Mouse (Mus musculus): ENCODE results near the gene Zfp609. TPM values are rescaled to one million over a fixed set of nuclear protein-coding genes. Genes with fewer than 3 reads are reported as not detected.
A peak's percentile ranks its signal among the peaks of the same experiment; 100 is the strongest.
"Not testable (repeated sequence)": the region's sequence is repeated elsewhere in the genome, so short reads cannot be mapped to it uniquely, and the experiment has no call there.

The Zfp609 gene
- polyA plus RNA-seq, 1 experiment from 2014 or later, result 1.7 TPM

- Histone ChIP-seq H3K9ac (no peak overlapping the region), H3K27ac (no peak overlapping the region), H3K4me2 (no peak overlapping the region), H3K36me3 (peaks cover 47% of the 10 kb centered on the region), H3K27me3 (no peaks in the 10 kb centered on the region), H3K4me1 (replicated peaks) (no peaks in the 10 kb centered on the region), H3K9me3 (replicated peaks) (no peaks in the 10 kb centered on the region), H3K4me3 (replicated peaks) (no peak overlapping the region)
- ATAC-seq (ENCODE audit: low read depth) (no peak), DNase-seq (no peak)
- WGBS (ENCODE audit: insufficient replicate concordance), result 89% methylated on average over 24 of the region's 24 CpGs
These were observed 123.3 kb downstream of the Zfp609 start for GRCm38 (mm10) chr9:65703926-65704595.

- Histone ChIP-seq H3K4me2 (no peak overlapping the region), H3K27me3 (no peaks in the 10 kb centered on the region), H3K27ac (no peak overlapping the region), H3K9ac (no peak overlapping the region), H3K9me3 (replicated peaks) (no peaks in the 10 kb centered on the region), H3K4me1 (replicated peaks) (no peaks in the 10 kb centered on the region), H3K4me3 (replicated peaks) (no peak overlapping the region), H3K36me3 (peaks cover 47% of the 10 kb centered on the region)
- ATAC-seq (ENCODE audit: low read depth) (no peak), DNase-seq (no peak)
- 73% methylated on average over 7 of the region's 7 CpGs for WGBS (ENCODE audit: insufficient replicate concordance)
These were observed 124.1 kb downstream of the Zfp609 start for GRCm38 (mm10) chr9:65703241-65703640.

GRCm38 (mm10) chr9:65702286-65702685 lies 125.1 kb downstream of the Zfp609 start:
- Histone ChIP-seq H3K4me2 (no peak overlapping the region), H3K27ac (no peak overlapping the region), H3K36me3 (peaks cover 54% of the 10 kb centered on the region), H3K4me1 (replicated peaks) (no peaks in the 10 kb centered on the region), H3K27me3 (no peaks in the 10 kb centered on the region), H3K9ac (no peak overlapping the region), H3K9me3 (replicated peaks) (no peaks in the 10 kb centered on the region), H3K4me3 (replicated peaks) (no peak overlapping the region)
- no peak for DNase-seq
- ATAC-seq (ENCODE audit: low read depth), result no peak
- 87% methylated on average over 9 of the region's 9 CpGs for WGBS (ENCODE audit: insufficient replicate concordance)

GRCm38 (mm10) chr9:65700504-65700903 lies 126.9 kb downstream of the Zfp609 start:
- 48% methylated on average over 6 of the region's 6 CpGs for WGBS (ENCODE audit: insufficient replicate concordance)
- Histone ChIP-seq H3K27ac (no peak overlapping the region), H3K27me3 (no peaks in the 10 kb centered on the region), H3K9me3 (replicated peaks) (no peaks in the 10 kb centered on the region), H3K4me1 (replicated peaks) (no peaks in the 10 kb centered on the region), H3K36me3 (peaks cover 70% of the 10 kb centered on the region), H3K9ac (no peak overlapping the region), H3K4me2 (no peak overlapping the region), H3K4me3 (replicated peaks) (no peak overlapping the region)
- DNase-seq, result no peak
- no peak for ATAC-seq (ENCODE audit: low read depth)

GRCm38 (mm10) chr9:65697992-65698391 lies 129.4 kb downstream of the Zfp609 start:
- peaks cover 73% of the 10 kb centered on the region for H3K36me3 ChIP-seq
- H3K4me3 ChIP-seq (replicated peaks), result no peak overlapping the region
- H3K4me1 ChIP-seq (replicated peaks), result no peaks in the 10 kb centered on the region
- ATAC-seq (ENCODE audit: low read depth) (no peak), DNase-seq (no peak)
- no peaks in the 10 kb centered on the region for H3K9me3 ChIP-seq (replicated peaks)
- no peak overlapping the region for H3K4me2 ChIP-seq
- no peaks in the 10 kb centered on the region for H3K27me3 ChIP-seq
- no peak overlapping the region for H3K9ac ChIP-seq
- H3K27ac ChIP-seq, result no peak overlapping the region

- Histone ChIP-seq H3K27me3 (no peaks in the 10 kb centered on the region), H3K9me3 (replicated peaks) (no peaks in the 10 kb centered on the region), H3K36me3 (peaks cover 72% of the 10 kb centered on the region), H3K27ac (no peak overlapping the region), H3K4me1 (replicated peaks) (0 out of 2 replicates have a peak, but pooled peaks cover 2% of the 10 kb centered on the region), H3K9ac (no peak overlapping the region), H3K4me2 (no peak overlapping the region), H3K4me3 (replicated peaks) (no peak overlapping the region)
- WGBS (ENCODE audit: insufficient replicate concordance), result 71% methylated on average over 7 of the region's 7 CpGs
- DNase-seq (no peak), ATAC-seq (ENCODE audit: low read depth) (no peak)
These were observed 130.0 kb downstream of the Zfp609 start for GRCm38 (mm10) chr9:65697356-65697755.

- Histone ChIP-seq H3K9ac (no peak overlapping the region), H3K9me3 (replicated peaks) (no peaks in the 10 kb centered on the region), H3K27ac (no peak overlapping the region), H3K4me1 (replicated peaks) (0 out of 2 replicates have a peak, but pooled peaks cover 2% of the 10 kb centered on the region), H3K4me3 (replicated peaks) (no peak overlapping the region), H3K36me3 (peaks cover 70% of the 10 kb centered on the region), H3K27me3 (no peaks in the 10 kb centered on the region), H3K4me2 (no peak overlapping the region)
- ATAC-seq (ENCODE audit: low read depth) (no peak), DNase-seq (no peak)
These were observed 131.0 kb downstream of the Zfp609 start for GRCm38 (mm10) chr9:65696337-65696736.

GRCm38 (mm10) chr9:65695646-65696045 lies 131.7 kb downstream of the Zfp609 start:
- DNase-seq, result no peak
- ATAC-seq (ENCODE audit: low read depth), result no peak
- no peaks in the 10 kb centered on the region for H3K27me3 ChIP-seq
- WGBS (ENCODE audit: insufficient replicate concordance), result 74% methylated on average over 3 of the region's 3 CpGs
- no peak overlapping the region for H3K27ac ChIP-seq
- H3K9ac ChIP-seq, result no peak overlapping the region
- H3K4me3 ChIP-seq (replicated peaks), result no peak overlapping the region
- H3K36me3 ChIP-seq, result peaks cover 66% of the 10 kb centered on the region
- H3K4me1 ChIP-seq (replicated peaks), result 0 out of 2 replicates have a peak, but pooled peaks cover 2% of the 10 kb centered on the region
- H3K9me3 ChIP-seq (replicated peaks), result no peaks in the 10 kb centered on the region
- H3K4me2 ChIP-seq, result no peak overlapping the region

GRCm38 (mm10) chr9:65692959-65693603 lies 134.3 kb downstream of the Zfp609 start:
- DNase-seq, result no peak
- Histone ChIP-seq H3K9ac (no peak overlapping the region), H3K4me1 (replicated peaks) (0 out of 2 replicates have a peak, but pooled peaks cover 2% of the 10 kb centered on the region), H3K27me3 (no peaks in the 10 kb centered on the region), H3K9me3 (replicated peaks) (no peaks in the 10 kb centered on the region), H3K4me2 (no peak overlapping the region), H3K36me3 (peaks cover 70% of the 10 kb centered on the region), H3K27ac (no peak overlapping the region), H3K4me3 (replicated peaks) (no peak overlapping the region)
- 37% methylated on average over 5 of the region's 5 CpGs for WGBS (ENCODE audit: insufficient replicate concordance)
- ATAC-seq (ENCODE audit: low read depth), result peak; percentile 23; the same call in 1 of the 2 replicates

GRCm38 (mm10) chr9:65692466-65692865 lies 134.9 kb downstream of the Zfp609 start:
- DNase-seq (no peak), ATAC-seq (ENCODE audit: low read depth) (no peak)
- Histone ChIP-seq H3K9me3 (replicated peaks) (no peaks in the 10 kb centered on the region), H3K36me3 (peaks cover 69% of the 10 kb centered on the region), H3K4me1 (replicated peaks) (0 out of 2 replicates have a peak, but pooled peaks cover 2% of the 10 kb centered on the region), H3K9ac (no peak overlapping the region), H3K4me2 (no peak overlapping the region), H3K27me3 (no peaks in the 10 kb centered on the region), H3K27ac (no peak overlapping the region), H3K4me3 (replicated peaks) (no peak overlapping the region)
- 62% methylated on average over 3 of the region's 3 CpGs for WGBS (ENCODE audit: insufficient replicate concordance)

GRCm38 (mm10) chr9:65689869-65690268 lies 137.5 kb downstream of the Zfp609 start:
- WGBS (ENCODE audit: insufficient replicate concordance), result 85% methylated on average over 2 of the region's 2 CpGs
- not testable (repeated sequence) for H3K9me3 ChIP-seq (replicated peaks); H3K4me2 ChIP-seq; DNase-seq; H3K27ac ChIP-seq; H3K27me3 ChIP-seq; H3K4me3 ChIP-seq (replicated peaks); ATAC-seq (ENCODE audit: low read depth); H3K9ac ChIP-seq
- peaks cover 10% of the 10 kb centered on the region for H3K4me1 ChIP-seq (replicated peaks)
- H3K36me3 ChIP-seq, result peaks cover 57% of the 10 kb centered on the region

GRCm38 (mm10) chr9:65684704-65685103 lies 142.7 kb downstream of the Zfp609 start:
- no peaks in the 10 kb centered on the region for H3K27me3 ChIP-seq
- ATAC-seq (ENCODE audit: low read depth), result peak; percentile 70; the same call in 1 of the 2 replicates
- H3K4me1 ChIP-seq (replicated peaks), result peaks cover 41% of the 10 kb centered on the region
- no peak overlapping the region for H3K4me2 ChIP-seq
- H3K9ac ChIP-seq, result no peak overlapping the region; the same call in 1 of the 2 replicates
- H3K9me3 ChIP-seq (replicated peaks), result no peaks in the 10 kb centered on the region
- no peak overlapping the region for H3K4me3 ChIP-seq (replicated peaks)
- H3K27ac ChIP-seq, result peak overlapping the region; percentile 29
- 49% methylated on average over 2 of the region's 2 CpGs for WGBS (ENCODE audit: insufficient replicate concordance)
- peaks cover 25% of the 10 kb centered on the region for H3K36me3 ChIP-seq
- DNase-seq, result no peak
